Mouse (Mus musculus) neural tube, embryonic 14.5 days (tissue): ENCODE measurements around the gene Accs. TPM values are rescaled to one million over a fixed set of nuclear protein-coding genes. Genes with fewer than 3 reads are reported as not detected.

Source experiments
- polyA plus RNA-seq: library from polyadenylated mRNA; unstranded; fragments of >200 nt; fragmentation: Nextera tagmentation; extraction: Ambion mirVana; gene quantifications from 2 replicates; pipeline ENCODE4 v1.2.1, GENCODE M21; 2014

Accs gene
- polyA plus RNA-seq, 1 experiment from 2014 or later, result 5.5 TPM

Other genes with a start within 250 kb of the Accs start
- 0.04 and 0.12 TPM in 2 replicates for gene Alx4, start 207.6 kb downstream of the Accs start, polyA plus RNA-seq
- gene Ext2, start 27.4 kb downstream of the Accs start, polyA plus RNA-seq, result 64.9 and 77.6 TPM in 2 replicates
- 0.33 and 0.66 TPM in 2 replicates for gene Accsl, start 19.2 kb upstream of the Accs start, polyA plus RNA-seq
- 12.3 and 12.8 TPM in 2 replicates for gene Gm13889, start 107.3 kb upstream of the Accs start, polyA plus RNA-seq
- gene Gm27027, start 146.4 kb upstream of the Accs start, polyA plus RNA-seq, result not detected in 2 replicates
- gene Alkbh3, start 160.9 kb upstream of the Accs start, polyA plus RNA-seq, result 51.4 and 57.5 TPM in 2 replicates